Mouse (Mus musculus): ENCODE data around the gene Tpcn1. TPM values are rescaled to one million over a fixed set of nuclear protein-coding genes. Genes with fewer than 3 reads are reported as not detected.
A peak's percentile ranks its signal among the peaks of the same experiment; 100 is the strongest.

Gene Tpcn1
- total RNA-seq, 2 experiments from 2014 or later: 34.8 to 40.8 TPM

- DNase-seq (ENCODE audit: low spot score in 2 of 2): peak; percentile 90 to 96
- peak; percentile 94 for TF ChIP-seq CTCF (conservative IDR thresholded peaks at IDR 0.05)
- no peak overlapping the region for H3K27ac ChIP-seq
Measured at GRCm38 (mm10) chr5:120605688-120606087, 17.2 kb upstream of the Tpcn1 start.

GRCm38 (mm10) chr5:120605241-120605661, 16.8 kb upstream of the Tpcn1 start:
- TF ChIP-seq CTCF (conservative IDR thresholded peaks at IDR 0.05): no peak
- Histone ChIP-seq H3K4me3 (peak overlapping the region; percentile 51), H3K27ac (peak overlapping the region; percentile 72)
- no peak for DNase-seq (ENCODE audit: low spot score in 2 of 2)

More at GRCm38 (mm10) chr5:120605688-120606087, 17.2 kb upstream of the Tpcn1 start:
- H3K4me3 ChIP-seq: no peak overlapping the region

- peak; percentile 75 for TF ChIP-seq CTCF (conservative IDR thresholded peaks at IDR 0.05)
- peak; percentile 75 to 88 for DNase-seq (ENCODE audit: low spot score in 2 of 2)
- Histone ChIP-seq H3K4me3 (peak overlapping the region; percentile 51), H3K27ac (no peak overlapping the region)
Measured at GRCm38 (mm10) chr5:120604839-120605238, 16.4 kb upstream of the Tpcn1 start.

GRCm38 (mm10) chr5:120603515-120603914, 15.0 kb upstream of the Tpcn1 start:
- H3K27ac ChIP-seq: no peak overlapping the region
- DNase-seq (ENCODE audit: low spot score in 2 of 2): no peak
- TF ChIP-seq CTCF (conservative IDR thresholded peaks at IDR 0.05): no peak
- no peak overlapping the region for H3K4me3 ChIP-seq

GRCm38 (mm10) chr5:120602210-120602609, 13.7 kb upstream of the Tpcn1 start:
- TF ChIP-seq CTCF (conservative IDR thresholded peaks at IDR 0.05): no peak
- H3K4me3 ChIP-seq: no peak overlapping the region
- H3K27ac ChIP-seq: no peak overlapping the region
- DNase-seq (ENCODE audit: low spot score in 2 of 2): no peak

- Histone ChIP-seq H3K27ac (no peak overlapping the region), H3K4me3 (no peak overlapping the region)
- peak; percentile 72 for TF ChIP-seq CTCF (conservative IDR thresholded peaks at IDR 0.05)
- DNase-seq (ENCODE audit: low spot score in 2 of 2): no peak
Measured at GRCm38 (mm10) chr5:120600946-120601668, 12.6 kb upstream of the Tpcn1 start.

- no peak overlapping the region for H3K27ac ChIP-seq
- DNase-seq (ENCODE audit: low spot score in 2 of 2): no peak
- no peak for TF ChIP-seq CTCF (conservative IDR thresholded peaks at IDR 0.05)
- H3K4me3 ChIP-seq: no peak overlapping the region
Measured at GRCm38 (mm10) chr5:120599625-120600024, 11.2 kb upstream of the Tpcn1 start.

- H3K4me3 ChIP-seq: no peak overlapping the region
- no peak for TF ChIP-seq CTCF (conservative IDR thresholded peaks at IDR 0.05)
- H3K27ac ChIP-seq: no peak overlapping the region
- DNase-seq (ENCODE audit: low spot score in 2 of 2): no peak
Measured at GRCm38 (mm10) chr5:120594485-120594884, 6.0 kb upstream of the Tpcn1 start.

- TF ChIP-seq CTCF (conservative IDR thresholded peaks at IDR 0.05): peak; percentile 68
- Histone ChIP-seq H3K27ac (no peak overlapping the region), H3K4me3 (no peak overlapping the region)
- DNase-seq (ENCODE audit: low spot score in 2 of 2): no peak
Measured at GRCm38 (mm10) chr5:120592141-120592540, 3.7 kb upstream of the Tpcn1 start.

GRCm38 (mm10) chr5:120590356-120591010, 2.0 kb upstream of the Tpcn1 start:
- TF ChIP-seq CTCF (conservative IDR thresholded peaks at IDR 0.05): peak; percentile 61
- no peak overlapping the region for H3K27ac ChIP-seq
- DNase-seq (ENCODE audit: low spot score in 2 of 2): no peak
- H3K4me3 ChIP-seq: no peak overlapping the region

GRCm38 (mm10) chr5:120587940-120588568, 419 bp downstream of the Tpcn1 start:
- no peak for TF ChIP-seq CTCF (conservative IDR thresholded peaks at IDR 0.05)
- Histone ChIP-seq H3K27ac (peak overlapping the region; percentile 98), H3K4me3 (peak overlapping the region; percentile 92)
- no peak for DNase-seq (ENCODE audit: low spot score in 2 of 2)

GRCm38 (mm10) chr5:120587616-120587926, 902 bp downstream of the Tpcn1 start:
- Histone ChIP-seq H3K27ac (peak overlapping the region; percentile 98), H3K4me3 (peak overlapping the region; percentile 92)
- no peak for DNase-seq (ENCODE audit: low spot score in 2 of 2)
- no peak for TF ChIP-seq CTCF (conservative IDR thresholded peaks at IDR 0.05)
